In genomic region chr9:124281912-124282686, GRCm38 (mm10) we compare ENCODE assay signal across 8 mouse cellular contexts. TPM values are rescaled to one million over a fixed set of nuclear protein-coding genes. Genes with fewer than 3 reads are reported as not detected.
A peak's percentile ranks its signal among the peaks of the same experiment; 100 is the strongest.
DNase-seq lines count a peak whose midpoint lies in the region; ATAC-seq and TF ChIP-seq lines count a peak whose summit lies in the region.

No protein-coding gene starts in this region.

- DNase-seq in brain, embryonic 14.5 days (ENCODE audit: low read depth): peak; percentile 97
- peak; percentile 97 for DNase-seq in kidney, postnatal 0 days (ENCODE audit: low spot score)
- peak; percentile 76 for DNase-seq in liver, embryonic 11.5 days (ENCODE audit: low spot score)
- DNase-seq in naive thymus-derived CD4-positive, alpha-beta T cell, adult 2 months (ENCODE audit: low read depth): peak; percentile 91

- TF ChIP-seq CTCF in C2C12 (IDR thresholded peaks at IDR 0.05; ENCODE audit: control insufficient read depth, insufficient read depth, insufficient read length): no peak
- TF ChIP-seq CTCF in brain, embryonic 14.5 days (IDR thresholded peaks at IDR 0.05; ENCODE audit: borderline replicate concordance, extremely low read depth, insufficient read depth, insufficient read length): no peak
- peak; percentile 16; the same call in 1 of the 2 replicates for TF ChIP-seq CTCF in kidney, postnatal 0 days (IDR thresholded peaks at IDR 0.05; ENCODE audit: low read depth)

- H3K4me1 ChIP-seq in erythroblast, embryonic 14.5 days (ENCODE audit: control insufficient read depth): peaks cover 27% of the 10 kb centered on the region
- peaks cover 17% of the 10 kb centered on the region for H3K4me1 ChIP-seq in heart, embryonic 12.5 days (replicated peaks)
- H3K4me1 ChIP-seq in kidney, postnatal 0 days (replicated peaks; ENCODE audit: insufficient read depth, low read length): 0 out of 2 replicates have a peak, but pooled peaks cover 4% of the 10 kb centered on the region
- peaks cover 11% of the 10 kb centered on the region for H3K4me1 ChIP-seq in liver, embryonic 11.5 days (replicated peaks; ENCODE audit: control insufficient read depth, insufficient read depth, low read length)
- H3K4me1 ChIP-seq in stomach, embryonic 14.5 days (ENCODE audit: control insufficient read depth, insufficient read depth, low read length): peaks cover 5% of the 10 kb centered on the region

- TF ChIP-seq POLR2A in brain, embryonic 14.5 days (IDR thresholded peaks at IDR 0.05; ENCODE audit: borderline replicate concordance, extremely low read depth, insufficient read depth, insufficient read length, poor library complexity, severe bottlenecking): peak; percentile 63; the same call in 1 of the 2 replicates

- H3K9me3 ChIP-seq in erythroblast, embryonic 14.5 days (ENCODE audit: control insufficient read depth, low read length): no peaks in the 10 kb centered on the region
- 0 out of 2 replicates have a peak, but pooled peaks cover 3% of the 10 kb centered on the region for H3K9me3 ChIP-seq in heart, embryonic 12.5 days (replicated peaks)
- H3K9me3 ChIP-seq in kidney, postnatal 0 days (replicated peaks; ENCODE audit: low read length): no peaks in the 10 kb centered on the region
- H3K9me3 ChIP-seq in liver, embryonic 11.5 days (ENCODE audit: control insufficient read depth, low read length): no peaks in the 10 kb centered on the region
- H3K9me3 ChIP-seq in stomach, embryonic 14.5 days (ENCODE audit: control insufficient read depth, low read depth, low read length): peaks cover 6% of the 10 kb centered on the region; the same call in 1 of the 2 replicates

- peaks cover 2% of the 10 kb centered on the region for H3K79me3 ChIP-seq in C2C12 (ENCODE audit: low read depth)

- H3K79me2 ChIP-seq in C2C12 (ENCODE audit: control insufficient read depth, insufficient read depth): peaks cover 15% of the 10 kb centered on the region

- H3K27me3 ChIP-seq in C2C12 (ENCODE audit: control insufficient read depth, insufficient read depth, insufficient read length): no peaks in the 10 kb centered on the region
- H3K27me3 ChIP-seq in erythroblast, embryonic 14.5 days (ENCODE audit: control insufficient read depth): no peaks in the 10 kb centered on the region
- no peaks in the 10 kb centered on the region for H3K27me3 ChIP-seq in heart, embryonic 12.5 days (replicated peaks)
- H3K27me3 ChIP-seq in kidney, postnatal 0 days (ENCODE audit: insufficient read depth, low read length): no peaks in the 10 kb centered on the region
- H3K27me3 ChIP-seq in liver, embryonic 11.5 days (replicated peaks; ENCODE audit: control insufficient read depth, insufficient read depth, low read length): no peaks in the 10 kb centered on the region
- no peaks in the 10 kb centered on the region for H3K27me3 ChIP-seq in stomach, embryonic 14.5 days (ENCODE audit: control insufficient read depth, insufficient read depth, low read length)

- H3K9ac ChIP-seq in heart, embryonic 12.5 days: peak overlapping the region; percentile 91
- peak overlapping the region; percentile 77 for H3K9ac ChIP-seq in kidney, postnatal 0 days (ENCODE audit: low read depth, low read length)
- H3K9ac ChIP-seq in liver, embryonic 11.5 days (ENCODE audit: low read depth, low read length): peak overlapping the region; percentile 77
- peak overlapping the region; percentile 57 for H3K9ac ChIP-seq in stomach, embryonic 14.5 days (replicated peaks; ENCODE audit: low read depth, low read length)

- WGBS in heart, embryonic 12.5 days: 0% methylated on average over 22 of the region's 22 CpGs
- 1% methylated on average over 22 of the region's 22 CpGs for WGBS in kidney, postnatal 0 days
- under 1% methylated on average over 22 of the region's 22 CpGs for WGBS in liver, embryonic 11.5 days
- WGBS in stomach, embryonic 14.5 days: under 1% methylated on average over 22 of the region's 22 CpGs

- H3K4me3 ChIP-seq in C2C12 (ENCODE audit: insufficient read depth, poor library complexity, severe bottlenecking): peak overlapping the region; percentile 38
- H3K4me3 ChIP-seq in erythroblast, embryonic 14.5 days (replicated peaks): peak overlapping the region; percentile 81
- H3K4me3 ChIP-seq in heart, embryonic 12.5 days: peak overlapping the region; percentile 96
- peak overlapping the region; percentile 77 for H3K4me3 ChIP-seq in kidney, postnatal 0 days (replicated peaks; ENCODE audit: low read depth, low read length)
- peak overlapping the region; percentile 82 for H3K4me3 ChIP-seq in liver, embryonic 11.5 days (ENCODE audit: low read depth, low read length)
- H3K4me3 ChIP-seq in stomach, embryonic 14.5 days (ENCODE audit: low read depth, low read length): peak overlapping the region; percentile 79

- ATAC-seq in heart, embryonic 12.5 days (ENCODE audit: insufficient number of reproducible peaks, low FRiP score): peak; percentile 95
- peak; percentile 97 for ATAC-seq in kidney, postnatal 0 days (replicated peaks; ENCODE audit: low FRiP score, low read depth)
- ATAC-seq in liver, embryonic 11.5 days (replicated peaks; ENCODE audit: low FRiP score): peak; percentile 99
- ATAC-seq in stomach, embryonic 14.5 days (ENCODE audit: insufficient number of reproducible peaks, insufficient read depth, low FRiP score, low read depth): peak; percentile 95

- no peaks in the 10 kb centered on the region for H3K36me3 ChIP-seq in C2C12 (ENCODE audit: control insufficient read depth, insufficient read depth)
- peaks cover 4% of the 10 kb centered on the region for H3K36me3 ChIP-seq in erythroblast, embryonic 14.5 days (ENCODE audit: control insufficient read depth)
- H3K36me3 ChIP-seq in heart, embryonic 12.5 days: peaks cover 18% of the 10 kb centered on the region
- peaks cover 11% of the 10 kb centered on the region; the same call in 1 of the 2 replicates for H3K36me3 ChIP-seq in kidney, postnatal 0 days (ENCODE audit: insufficient read depth, low read length)
- peaks cover 3% of the 10 kb centered on the region; the same call in 1 of the 2 replicates for H3K36me3 ChIP-seq in liver, embryonic 11.5 days (ENCODE audit: control insufficient read depth, insufficient read depth, low read length)
- H3K36me3 ChIP-seq in stomach, embryonic 14.5 days (ENCODE audit: control insufficient read depth, insufficient read depth, low read length): no peaks in the 10 kb centered on the region

- H3ac ChIP-seq in C2C12 (ENCODE audit: control insufficient read depth, insufficient read length, low read depth): peak overlapping the region; percentile 73

- peak overlapping the region; percentile 87 for H3K4me2 ChIP-seq in heart, embryonic 12.5 days
- peak overlapping the region; percentile 66 for H3K4me2 ChIP-seq in kidney, postnatal 0 days (ENCODE audit: low read length)
- peak overlapping the region; percentile 78 for H3K4me2 ChIP-seq in liver, embryonic 11.5 days
- peak overlapping the region; percentile 58 for H3K4me2 ChIP-seq in stomach, embryonic 14.5 days (replicated peaks; ENCODE audit: low read depth, low read length)

- peak overlapping the region; percentile 90 for H3K27ac ChIP-seq in heart, embryonic 12.5 days (ENCODE audit: poor library complexity, severe bottlenecking)
- H3K27ac ChIP-seq in kidney, postnatal 0 days: peak overlapping the region; percentile 83
- H3K27ac ChIP-seq in liver, embryonic 11.5 days (ENCODE audit: low read depth, low read length): peak overlapping the region; percentile 66
- peak overlapping the region; percentile 66 for H3K27ac ChIP-seq in stomach, embryonic 14.5 days (ENCODE audit: low read length)

TF ChIP-seq in C2C12, 6 proteins besides CTCF, POLR2A, EP300 and RAD21:
- TF ChIP-seq FOSL1 (IDR thresholded peaks at IDR 0.05; ENCODE audit: insufficient read depth, low read length, poor library complexity, severe bottlenecking): no peak
- TF ChIP-seq MAX (IDR thresholded peaks at IDR 0.05): no peak
- no peak for TF ChIP-seq MYOG (IDR thresholded peaks at IDR 0.05; ENCODE audit: control insufficient read depth, extremely low read depth, insufficient read length)
- TF ChIP-seq CEBPB (IDR thresholded peaks at IDR 0.05; ENCODE audit: low read depth): no peak

RNA-seq across cellular contexts. Expression of gene 2010315B03Rik, which starts 30.4 kb away (rescaled TPM):
- 0.50 TPM for polyA plus RNA-seq in C2C12 (2012; fragmentation: generic; extraction: Trizol)
- 11.0 and 12.2 TPM in 2 replicates for polyA plus RNA-seq in brain, embryonic 14.5 days (2012; rRNA removed)
- polyA plus RNA-seq in erythroblast, embryonic 14.5 days (2012): not detected in 2 replicates
- polyA plus RNA-seq in heart, embryonic 12.5 days (2016; fragmentation: Nextera tagmentation; extraction: Ambion mirVana): 6.9 and 7.3 TPM in 2 replicates
- 14.6 and 16.7 TPM in 2 replicates for polyA plus RNA-seq in kidney, postnatal 0 days (2015; fragmentation: Nextera tagmentation; extraction: Ambion mirVana)
- 4.4 and 5.7 TPM in 2 replicates for polyA plus RNA-seq in liver, embryonic 11.5 days (2014; fragmentation: Nextera tagmentation; extraction: Ambion mirVana)
- polyA plus RNA-seq in stomach, embryonic 14.5 days (2014; fragmentation: Nextera tagmentation; extraction: Ambion mirVana): 11.0 and 12.0 TPM in 2 replicates

Comparison
In these comparisons a context has a peak if more than half of its experiments do, and no peak if none do; other contexts are left out.
1. Peak in every context shown above with its lines: DNase-seq, ATAC-seq, H3K4me3 ChIP-seq and H3K27ac ChIP-seq.
2. H3K4me3 ChIP-seq: peak in every context shown above with its lines; median percentile 96 in heart, embryonic 12.5 days; 82 in liver, embryonic 11.5 days; 81 in erythroblast, embryonic 14.5 days; 79 in stomach, embryonic 14.5 days; 77 in kidney, postnatal 0 days; 38 in C2C12.